Comparison of ENCODE assay signal across 9 mouse cellular contexts in the genomic region with DNA sequence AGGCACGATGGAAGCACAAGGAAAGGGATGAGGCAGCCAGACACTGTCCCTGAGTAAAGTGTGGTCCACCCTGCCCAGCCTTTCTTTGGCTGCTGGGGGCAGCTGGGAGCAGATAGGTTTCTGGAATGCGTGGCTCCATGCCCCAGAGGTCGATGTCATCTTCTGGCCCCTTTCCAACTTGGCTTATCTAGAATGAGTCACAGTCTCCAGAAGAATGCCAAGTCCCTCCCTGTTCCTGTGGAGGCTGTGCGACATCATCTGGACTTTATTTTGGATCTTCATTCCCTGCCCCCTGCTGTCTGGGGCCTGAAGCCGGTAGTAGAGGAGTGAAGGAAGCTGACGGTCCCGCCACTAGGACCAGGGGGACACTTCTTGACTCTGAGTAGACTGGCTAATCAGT. TPM values are rescaled to one million over a fixed set of nuclear protein-coding genes. Genes with fewer than 3 reads are reported as not detected.
DNase-seq lines count a peak whose midpoint lies in the region; ATAC-seq and TF ChIP-seq lines count a peak whose summit lies in the region.
"Had no signal": no experiment of that assay in that cellular context is flagged by ENCODE, and none has a peak within 500 bp of the region (broad histone marks: within the 10 kb centered on the region; RNA-seq: fewer than 3 reads in every experiment).

No protein-coding gene starts in this region.

- no peak overlapping the region for H3K4me2 ChIP-seq in kidney, embryonic 14.5 days (replicated peaks; ENCODE audit: low read depth, low read length)
- H3K4me2 ChIP-seq in intestine, embryonic 16.5 days (ENCODE audit: low read depth, low read length): no peak overlapping the region
- H3K4me2 ChIP-seq: neural tube, embryonic 13.5 days had no signal

- no peaks in the 10 kb centered on the region for H3K9me3 ChIP-seq in kidney, embryonic 14.5 days (ENCODE audit: control insufficient read depth, low read length)
- no peaks in the 10 kb centered on the region for H3K9me3 ChIP-seq in intestine, embryonic 16.5 days (ENCODE audit: control insufficient read depth, low read length)
- H3K9me3 ChIP-seq: neural tube, embryonic 13.5 days had no signal

- peak; percentile 79 for DNase-seq in kidney, adult 11 months
- DNase-seq in adrenal gland, postnatal 36 days: peak; percentile 86 to 88
- DNase-seq in gastrocnemius, adult 2 months: peak; percentile 79
- DNase-seq in left cerebral cortex, postnatal 36 days (ENCODE audit: low spot score in 2 of 2): peak; percentile 67 to 73
- peak; percentile 94 for DNase-seq in skeletal muscle tissue, adult 2 months (ENCODE audit: low read depth, low spot score)
- DNase-seq in thymus, adult 2 months: no peak

- H3K27ac ChIP-seq in kidney, embryonic 14.5 days (ENCODE audit: low read depth, low read length): no peak overlapping the region
- H3K27ac ChIP-seq in gastrocnemius, adult 2 months: peak overlapping the region; percentile 43
- H3K27ac ChIP-seq in intestine, embryonic 16.5 days (ENCODE audit: low read length): no peak overlapping the region
- no peak overlapping the region for H3K27ac ChIP-seq in thymus, adult 2 months (ENCODE audit: control insufficient read depth, insufficient read depth, low read length)
- H3K27ac ChIP-seq: neural tube, embryonic 13.5 days had no signal

- H3K27me3 ChIP-seq in kidney, embryonic 14.5 days (ENCODE audit: control insufficient read depth, insufficient read depth, low read length): no peaks in the 10 kb centered on the region
- H3K27me3 ChIP-seq in intestine, embryonic 16.5 days (replicated peaks; ENCODE audit: control insufficient read depth, insufficient read depth, low read length): no peaks in the 10 kb centered on the region
- no peaks in the 10 kb centered on the region for H3K27me3 ChIP-seq in thymus, adult 2 months (ENCODE audit: control insufficient read depth, insufficient read depth, low read length)
- H3K27me3 ChIP-seq: neural tube, embryonic 13.5 days had no signal

- no peak overlapping the region for H3K4me3 ChIP-seq in kidney, embryonic 14.5 days (ENCODE audit: low read length)
- peak overlapping the region; percentile 19; the same call in 1 of the 2 replicates for H3K4me3 ChIP-seq in gastrocnemius, adult 2 months
- H3K4me3 ChIP-seq in intestine, embryonic 16.5 days (ENCODE audit: low read length): no peak overlapping the region
- no peak overlapping the region for H3K4me3 ChIP-seq in thymus, adult 2 months (ENCODE audit: control insufficient read depth, insufficient read depth, low read length)
- H3K4me3 ChIP-seq: neural tube, embryonic 13.5 days had no signal

- no peak overlapping the region for H3K9ac ChIP-seq in kidney, embryonic 14.5 days (ENCODE audit: low read depth, low read length)
- no peak overlapping the region for H3K9ac ChIP-seq in intestine, embryonic 16.5 days (ENCODE audit: low read depth, low read length)
- H3K9ac ChIP-seq: neural tube, embryonic 13.5 days had no signal

- H3K4me1 ChIP-seq in kidney, embryonic 14.5 days (ENCODE audit: control insufficient read depth, insufficient read depth, low read length): peaks cover 3% of the 10 kb centered on the region; the same call in 1 of the 2 replicates
- peaks cover 10% of the 10 kb centered on the region for H3K4me1 ChIP-seq in intestine, embryonic 16.5 days (ENCODE audit: control insufficient read depth, insufficient read depth, low read length)
- H3K4me1 ChIP-seq in thymus, adult 2 months (replicated peaks; ENCODE audit: control insufficient read depth, insufficient read depth, low read length): peaks cover 3% of the 10 kb centered on the region

- peaks cover 27% of the 10 kb centered on the region for H3K36me3 ChIP-seq in kidney, embryonic 14.5 days (ENCODE audit: control insufficient read depth, insufficient read depth, low read length)
- no peaks in the 10 kb centered on the region; the same call in 1 of the 2 replicates for H3K36me3 ChIP-seq in intestine, embryonic 16.5 days (ENCODE audit: control insufficient read depth, insufficient read depth, low read length)
- H3K36me3 ChIP-seq in thymus, adult 2 months (ENCODE audit: control insufficient read depth, insufficient read depth, low read length): no peaks in the 10 kb centered on the region

- peak; percentile 64 for TF ChIP-seq CTCF in gastrocnemius, adult 2 months (IDR thresholded peaks at IDR 0.05)
- TF ChIP-seq CTCF in thymus, adult 2 months (IDR thresholded peaks at IDR 0.05; ENCODE audit: borderline replicate concordance, control insufficient read depth, extremely low read depth, insufficient read depth, low read length, poor library complexity): no peak

- 62% methylated on average over 7 of the region's 7 CpGs for WGBS in kidney, embryonic 14.5 days
- 44% methylated on average over 7 of the region's 7 CpGs for WGBS in intestine, embryonic 16.5 days
- 89% methylated on average over 7 of the region's 7 CpGs for WGBS in thymus, adult 2 months

- intact Hi-C loops in gastrocnemius, adult 2 months (cut with DNase I): loop anchor here (5.0 kb wide), 1 partner anchor 48 kb away; a partner anchor contains a TSS
- intact Hi-C loops in left cerebral cortex, postnatal 36 days (cut with DNase I): no loop called here

- no peak for TF ChIP-seq POLR2A in thymus, adult 2 months (IDR thresholded peaks at IDR 0.05; ENCODE audit: control insufficient read depth, extremely low read depth, insufficient read depth, low read length, poor library complexity)

- no peak for ATAC-seq in kidney, embryonic 14.5 days (ENCODE audit: low FRiP score, low TSS enrichment)
- ATAC-seq in intestine, embryonic 16.5 days: peak; percentile 25; the same call in 1 of the 2 replicates

RNA-seq across cellular contexts. Expression of a gene that starts 32.0 kb away (rescaled TPM):
- polyA plus RNA-seq in kidney, embryonic 14.5 days (2014; fragmentation: Nextera tagmentation; extraction: Ambion mirVana): 12.8 and 20.1 TPM in 2 replicates
- 10 to 100 TPM; 44.1 to 46.8 TPM for total RNA-seq in adrenal gland, postnatal 36 days (2021)
- 10 to 100 TPM; 29.4 to 30.2 TPM for total RNA-seq in gastrocnemius, adult 2 months (2021)
- polyA plus RNA-seq in intestine, embryonic 16.5 days (2015; fragmentation: Nextera tagmentation; extraction: Ambion mirVana): 11.5 and 12.0 TPM in 2 replicates
- total RNA-seq in left cerebral cortex, postnatal 36 days (2021): 10 to 100 TPM; 26.6 to 30.7 TPM
- polyA plus RNA-seq in thymus, adult 2 months (2012; rRNA removed): 48.4 and 51.2 TPM in 2 replicates

RNA-seq across cellular contexts. Expression of a gene that starts 45.9 kb away (rescaled TPM):
- polyA plus RNA-seq in kidney, embryonic 14.5 days (2014; fragmentation: Nextera tagmentation; extraction: Ambion mirVana): 12.1 and 14.3 TPM in 2 replicates
- 10 to 100 TPM; 22.1 to 23.3 TPM for total RNA-seq in adrenal gland, postnatal 36 days (2021)
- total RNA-seq in gastrocnemius, adult 2 months (2021): 10 to 100 TPM; 46.4 to 51.0 TPM
- polyA plus RNA-seq in intestine, embryonic 16.5 days (2015; fragmentation: Nextera tagmentation; extraction: Ambion mirVana): 10.7 and 11.1 TPM in 2 replicates
- 10 to 100 TPM; 93.3 to 94.1 TPM for total RNA-seq in left cerebral cortex, postnatal 36 days (2021)
- 21.7 and 22.1 TPM in 2 replicates for polyA plus RNA-seq in thymus, adult 2 months (2012; rRNA removed)
